Mouse (Mus musculus) macrophage (primary cell): Measurements from ENCODE around the gene Taar8c. TPM values are rescaled to one million over a fixed set of nuclear protein-coding genes. Genes with fewer than 3 reads are reported as not detected.
"Not testable (repeated sequence)": the region's sequence is repeated elsewhere in the genome, so short reads cannot be mapped to it uniquely, and the experiment has no call there.

Experiments
- H3K27ac ChIP-seq: fragments of 350-480 bp; formaldehyde crosslinking; 2 replicates; pipeline ENCODE4 v1.9.0; 2021
- H3K36me3 ChIP-seq: fragments of 350-480 bp; formaldehyde crosslinking; 2 replicates; pipeline ENCODE4 v1.9.0; 2021; ENCODE audit errors: inconsistent target
- H3K4me3 ChIP-seq: fragments of 350-480 bp; formaldehyde crosslinking; 2 replicates; pipeline ENCODE4 v1.9.0; 2021; ENCODE audit errors: inconsistent target
- H3K79me2 ChIP-seq: fragments of 350-480 bp; formaldehyde crosslinking; 2 replicates; pipeline ENCODE4 v1.9.0; 2021; ENCODE audit errors: inconsistent target
- WGBS: methylation state at CpG from one replicate; pipeline ENCODE4 v1.1.7; 2026; ENCODE audit warnings: inconsistent platforms; ENCODE audit not compliant: missing documents; 5-methylcytosine and 5-hydroxymethylcytosine counted together
- polyA plus RNA-seq: library from polyadenylated mRNA; stranded (reverse); fragments of 250-400 nt; gene quantifications from 3 replicates; pipeline ENCODE4 v1.2.4, GENCODE M21; 2018; ENCODE audit warnings: inconsistent platforms
- total RNA-seq, 78 experiments: library from RNA; depleted of rRNA; stranded (reverse); fragments of 250-400 nt; gene quantifications; 1 replicate in 9 of 78; 2 replicates in 24 of 78; 3 replicates in 43 of 78; 4 replicates in 2 of 78; pipeline ENCODE4 v1.2.4; 2018; ENCODE audit warnings: inconsistent platforms in 56 of 78

Taar8c gene
- not detected for total RNA-seq (2018; cell fraction: chromatin; rRNA removed)
- not detected for total RNA-seq (2018; cell fraction: cytosol; rRNA removed)
- total RNA-seq (2018; cell fraction: nucleus; rRNA removed), result not detected
- not detected in 3 replicates for polyA plus RNA-seq

GRCm38 (mm10) chr10:24101812-24102211 is at the start of gene Taar8c:
Taar8c (minus strand) TSS chr10:24101912.
- H3K79me2 ChIP-seq, H3K36me3 ChIP-seq, H3K4me3 ChIP-seq, H3K27ac ChIP-seq: not testable (repeated sequence)
- WGBS, result 77% methylated on average over 1 of the region's 3 CpGs

- peak overlapping the region; percentile 79 for H3K27ac ChIP-seq
- H3K79me2 ChIP-seq, result peaks cover 57% of the 10 kb centered on the region
- H3K4me3 ChIP-seq, result peak overlapping the region; percentile 64
- H3K36me3 ChIP-seq, result peaks cover 17% of the 10 kb centered on the region
- 23% methylated on average over 6 of the region's 7 CpGs for WGBS
Observed at GRCm38 (mm10) chr10:24150086-24150485, 48.4 kb upstream of the Taar8c start.

DNA sequence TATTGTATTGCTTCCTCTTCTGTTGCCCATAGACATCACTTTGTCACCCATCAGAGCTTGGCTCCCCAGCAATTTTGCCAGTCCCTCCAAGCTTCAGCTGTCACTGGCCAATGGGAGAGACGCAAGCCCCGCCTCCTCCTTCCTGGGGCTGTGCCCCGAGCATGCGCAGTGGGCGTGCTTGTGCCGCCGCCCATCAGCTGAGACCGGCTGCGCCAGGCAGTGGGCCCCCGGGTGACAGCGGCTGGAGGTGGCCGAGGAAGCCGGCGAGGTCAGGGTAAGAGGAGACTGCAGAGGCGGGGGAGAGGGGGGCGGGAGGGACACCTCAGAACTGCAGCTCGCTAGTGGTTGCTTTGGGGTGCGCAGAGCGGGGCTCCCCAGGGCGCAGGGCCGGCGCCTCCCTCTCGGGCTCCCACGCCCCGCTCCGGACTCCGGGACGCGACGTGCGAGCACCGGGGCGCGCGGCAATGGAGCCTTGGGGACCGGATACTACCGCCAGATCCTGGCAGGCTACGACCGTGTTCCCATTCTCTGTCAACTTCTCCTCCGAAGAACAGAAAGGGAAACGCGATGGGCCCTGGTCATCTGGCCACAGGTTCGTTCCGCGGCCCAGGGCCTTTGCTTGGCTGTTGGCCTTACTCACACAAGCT is 47.5 kb upstream of the Taar8c start, which contains the start of gene Stx7:
Stx7 (plus strand) TSS at position 168 of the 647 bp plus-strand sequence.
- peaks cover 48% of the 10 kb centered on the region for H3K79me2 ChIP-seq
- under 1% methylated on average over 36 of the region's 45 CpGs for WGBS
- peak within 1 kb of the TSS; percentile 79 for H3K27ac ChIP-seq
- peak within 1 kb of the TSS; percentile 64 for H3K4me3 ChIP-seq
- H3K36me3 ChIP-seq, result peaks cover 9% of the 10 kb centered on the region; the same call in 1 of the 2 replicates

GRCm38 (mm10) chr10:24142735-24143134 is 41.0 kb upstream of the Taar8c start:
- no peak overlapping the region for H3K4me3 ChIP-seq
- 2% methylated on average over 3 of the region's 3 CpGs for WGBS
- H3K27ac ChIP-seq, result no peak overlapping the region
- no peaks in the 10 kb centered on the region for H3K79me2 ChIP-seq
- no peaks in the 10 kb centered on the region for H3K36me3 ChIP-seq

DNA sequence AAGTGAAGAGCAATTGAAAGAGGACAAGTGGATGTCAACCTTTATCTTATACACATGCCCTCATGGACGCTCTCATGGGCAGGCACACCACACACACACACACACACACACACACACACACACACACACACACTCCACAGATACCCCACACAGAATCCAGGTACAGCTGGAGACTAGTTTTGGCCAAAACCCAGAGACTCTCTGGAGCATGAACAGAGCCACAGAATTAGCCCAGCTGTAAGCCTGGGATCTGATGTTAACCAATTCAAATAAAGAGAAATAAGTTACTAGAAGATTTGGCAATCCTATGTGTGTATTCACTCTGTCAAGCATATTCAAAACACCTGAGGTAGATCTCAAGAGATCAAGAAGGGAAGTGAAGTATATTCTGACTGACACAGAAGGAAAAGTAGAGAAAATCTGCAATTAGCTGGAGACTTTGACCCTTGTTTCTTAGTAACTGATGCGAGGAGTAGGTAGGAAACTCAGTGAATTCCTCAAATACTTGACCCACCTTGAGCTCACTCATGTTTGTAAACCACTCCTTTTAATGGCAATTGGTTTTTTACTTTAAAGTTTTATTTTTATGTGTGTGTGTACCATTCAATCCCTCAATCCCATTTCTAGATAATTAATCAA is 37.0 kb upstream of the Taar8c start:
- Histone ChIP-seq H3K27ac (no peak overlapping the region), H3K36me3 (no peaks in the 10 kb centered on the region), H3K79me2 (no peaks in the 10 kb centered on the region), H3K4me3 (no peak overlapping the region)
- 92% methylated on average over 2 of the region's 2 CpGs for WGBS

DNA sequence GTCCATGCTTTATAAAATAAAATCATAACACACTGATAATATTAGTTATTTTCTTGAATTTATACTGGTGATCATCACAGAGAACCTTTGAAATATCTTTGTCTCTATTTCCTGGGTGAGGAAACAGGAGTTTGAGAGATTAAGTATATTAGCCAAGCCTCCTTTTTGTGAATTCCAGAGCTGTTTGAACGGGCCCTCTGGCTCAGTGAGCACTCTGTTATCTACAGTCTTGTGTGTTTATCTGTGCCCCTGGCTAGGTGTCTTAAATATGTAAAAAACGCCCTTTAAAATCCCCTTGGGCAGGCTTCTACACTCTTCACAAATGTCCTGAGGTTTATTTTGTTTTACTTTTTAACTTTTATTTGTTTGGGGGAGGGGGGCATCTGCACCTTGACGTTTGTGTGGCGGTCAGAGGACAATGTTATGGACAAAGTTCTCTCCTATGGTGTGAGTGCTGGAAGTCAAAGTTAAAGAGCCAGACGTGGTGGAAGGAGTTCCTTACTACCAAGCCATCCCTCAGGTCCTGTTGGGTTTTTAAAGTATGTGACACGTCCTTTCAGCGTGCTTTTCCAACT is 32.4 kb upstream of the Taar8c start:
- Histone ChIP-seq H3K27ac (no peak overlapping the region), H3K79me2 (no peaks in the 10 kb centered on the region), H3K4me3 (no peak overlapping the region), H3K36me3 (no peaks in the 10 kb centered on the region)
- 91% methylated on average over 7 of the region's 7 CpGs for WGBS

GRCm38 (mm10) chr10:24133132-24133531 is 31.4 kb upstream of the Taar8c start:
- H3K27ac ChIP-seq, result peak overlapping the region; percentile 44
- WGBS, result 7% methylated on average over 2 of the region's 2 CpGs
- H3K4me3 ChIP-seq, result no peak overlapping the region
- H3K36me3 ChIP-seq, result no peaks in the 10 kb centered on the region
- H3K79me2 ChIP-seq, result no peaks in the 10 kb centered on the region

DNA sequence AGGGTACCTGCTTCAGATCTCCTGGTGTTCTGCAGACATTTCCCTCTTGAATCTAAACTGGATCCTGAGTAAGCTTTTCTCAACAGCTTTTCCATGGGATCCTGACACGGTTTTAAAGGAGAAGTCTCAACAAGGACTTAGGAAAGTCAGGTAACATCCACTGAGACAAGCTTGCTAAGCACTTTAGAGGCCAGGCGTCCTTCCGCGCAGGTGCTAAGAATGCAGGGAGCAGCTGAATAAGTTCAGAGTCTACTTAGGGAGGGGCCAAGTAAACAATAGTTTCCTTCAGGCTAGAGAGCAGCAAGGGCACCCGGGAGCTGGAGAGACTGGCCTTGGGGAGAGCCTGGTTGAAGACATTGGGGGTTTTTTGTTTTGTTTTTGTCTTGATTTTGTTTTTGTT is 30.6 kb upstream of the Taar8c start:
- H3K27ac ChIP-seq, result peak overlapping the region; percentile 22
- H3K79me2 ChIP-seq, result no peaks in the 10 kb centered on the region
- no peak overlapping the region for H3K4me3 ChIP-seq
- H3K36me3 ChIP-seq, result no peaks in the 10 kb centered on the region
- WGBS, result 73% methylated on average over 5 of the region's 5 CpGs

DNA sequence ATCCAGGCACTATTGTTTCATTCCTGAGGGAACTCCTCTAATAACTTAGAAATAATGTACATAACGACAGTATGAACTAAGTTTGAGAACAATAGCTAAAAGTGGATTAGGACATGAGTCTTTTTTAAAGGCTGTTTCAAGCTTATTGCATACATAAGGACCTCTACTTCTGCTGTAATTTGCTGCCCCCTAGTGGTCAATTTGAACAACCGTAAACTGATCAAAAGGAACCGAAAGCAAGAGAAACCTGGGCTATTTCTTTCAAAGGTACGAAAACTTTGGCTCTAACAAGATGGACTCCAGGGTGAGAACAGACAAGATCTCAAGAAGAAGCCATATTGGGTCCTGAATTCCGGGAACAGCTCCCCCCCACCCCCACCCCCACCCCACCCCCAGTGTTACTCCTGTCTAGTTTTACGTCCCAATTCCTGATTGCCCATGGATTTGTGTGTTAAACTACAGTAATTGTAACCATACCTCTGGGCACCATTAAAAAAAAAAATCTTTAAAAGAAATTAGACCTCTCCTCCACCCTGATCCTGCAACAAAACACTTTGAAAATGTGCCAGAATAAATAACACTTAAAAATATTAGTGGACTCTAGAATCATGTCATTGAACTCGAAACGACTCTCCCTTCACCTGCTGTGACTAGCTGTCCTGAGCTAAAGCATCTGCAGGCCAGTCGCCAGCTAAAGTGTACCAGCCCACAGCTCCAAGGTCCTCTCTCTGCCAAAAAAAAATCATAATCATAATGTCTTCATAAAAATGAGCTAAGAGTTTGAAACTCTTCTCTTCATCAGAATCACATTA is 29.9 kb upstream of the Taar8c start:
- H3K36me3 ChIP-seq, result no peaks in the 10 kb centered on the region
- no peak overlapping the region for H3K4me3 ChIP-seq
- H3K27ac ChIP-seq, result peak overlapping the region; percentile 22; the same call in 1 of the 2 replicates
- no peaks in the 10 kb centered on the region for H3K79me2 ChIP-seq
- 37% methylated on average over 9 of the region's 9 CpGs for WGBS

DNA sequence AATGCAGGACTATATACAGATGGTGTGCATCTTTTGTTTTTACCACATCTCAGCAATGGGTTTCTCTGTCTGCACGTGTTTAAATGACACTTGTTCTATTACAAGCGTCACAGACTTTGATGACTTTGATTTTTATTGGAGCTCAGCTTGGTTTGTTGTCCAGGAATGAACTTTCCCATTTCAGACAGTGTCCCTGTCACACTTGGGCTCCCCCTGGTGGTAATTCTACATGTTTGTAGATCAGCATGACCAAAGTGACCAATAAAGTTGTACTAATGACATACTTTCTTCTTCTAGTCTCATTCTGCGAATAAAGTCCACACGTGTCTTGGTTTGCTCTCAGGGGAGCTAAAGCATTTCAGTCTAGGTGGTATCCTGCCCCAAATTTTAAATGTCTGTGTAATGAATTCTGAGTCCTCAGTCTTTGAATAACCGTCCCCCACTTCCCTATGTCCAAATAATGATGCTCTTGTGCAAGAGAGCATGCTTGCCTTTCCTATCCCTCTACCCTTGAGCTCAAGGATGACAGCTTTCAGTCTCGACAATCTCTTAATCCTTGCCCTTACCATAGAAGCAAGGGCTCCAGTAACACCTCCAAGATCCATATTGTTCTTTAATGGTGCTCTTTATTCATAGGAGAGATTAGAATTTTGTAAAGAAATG is 9.5 kb upstream of the Taar8c start:
- Histone ChIP-seq H3K79me2 (no peaks in the 10 kb centered on the region), H3K4me3 (no peak overlapping the region), H3K36me3 (no peaks in the 10 kb centered on the region), H3K27ac (no peak overlapping the region)
- WGBS, result 35% methylated on average over 6 of the region's 6 CpGs

- 94% methylated on average over 8 of the region's 8 CpGs for WGBS
- H3K27ac ChIP-seq, H3K79me2 ChIP-seq, H3K36me3 ChIP-seq, H3K4me3 ChIP-seq: not testable (repeated sequence)
Observed at GRCm38 (mm10) chr10:24109434-24109833, 7.7 kb upstream of the Taar8c start, which contains the start of gene Taar9. Taar9 (minus strand) TSS chr10:24109534.

DNA sequence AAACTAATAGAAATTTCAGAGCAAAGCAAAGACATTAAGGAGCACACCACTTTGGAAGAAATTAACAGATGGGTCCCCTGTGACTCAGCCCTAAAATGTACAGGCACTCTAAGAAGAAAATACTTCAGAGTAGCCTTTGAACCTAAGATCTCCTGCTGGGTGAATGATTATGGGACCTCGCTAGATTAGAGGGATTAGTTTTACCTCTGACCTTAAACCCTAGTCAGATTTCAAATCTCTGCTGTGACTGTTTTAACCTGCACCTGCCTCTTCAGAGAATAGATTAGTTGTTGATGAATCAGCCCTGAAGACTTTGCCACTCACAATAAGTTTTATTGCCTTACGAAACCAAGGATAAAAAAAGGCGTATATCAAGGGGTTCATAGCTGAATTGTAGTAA is 6.5 kb upstream of the Taar8c start:
- H3K27ac ChIP-seq, result no peak overlapping the region
- no peaks in the 10 kb centered on the region for H3K36me3 ChIP-seq
- H3K79me2 ChIP-seq, result no peaks in the 10 kb centered on the region
- H3K4me3 ChIP-seq, result no peak overlapping the region
- WGBS, result 94% methylated on average over 3 of the region's 3 CpGs

- Histone ChIP-seq H3K27ac (no peak overlapping the region), H3K4me3 (no peak overlapping the region), H3K79me2 (no peaks in the 10 kb centered on the region), H3K36me3 (no peaks in the 10 kb centered on the region)
- WGBS, result 22% methylated on average over 5 of the region's 5 CpGs
Observed at GRCm38 (mm10) chr10:24107747-24108146, 6.0 kb upstream of the Taar8c start.

- WGBS, result 29% methylated on average over 1 of the region's 1 CpGs
- H3K36me3 ChIP-seq, H3K4me3 ChIP-seq, H3K79me2 ChIP-seq, H3K27ac ChIP-seq: not testable (repeated sequence)
Observed at GRCm38 (mm10) chr10:24103299-24103698, 1.6 kb upstream of the Taar8c start.
